Mouse (Mus musculus) lung, adult 18-20 months (tissue): Measurements from ENCODE around the gene Mfsd4b1.
"Not testable (repeated sequence)": the region's sequence is repeated elsewhere in the genome, so short reads cannot be mapped to it uniquely, and the experiment has no call there.

Source experiments
- DNase-seq, 2 experiments: peaks; one replicate each; pipeline ENCODE4 v3.0.0; 2022; ENCODE audit warnings: mixed read lengths in 2 of 2

The Mfsd4b1 gene

GRCm38 (mm10) chr10:40032897-40033296, 7.8 kb upstream of the Mfsd4b1 start:
- DNase-seq = no peak

GRCm38 (mm10) chr10:40030716-40031115, 5.6 kb upstream of the Mfsd4b1 start:
- DNase-seq = no peak

DNA sequence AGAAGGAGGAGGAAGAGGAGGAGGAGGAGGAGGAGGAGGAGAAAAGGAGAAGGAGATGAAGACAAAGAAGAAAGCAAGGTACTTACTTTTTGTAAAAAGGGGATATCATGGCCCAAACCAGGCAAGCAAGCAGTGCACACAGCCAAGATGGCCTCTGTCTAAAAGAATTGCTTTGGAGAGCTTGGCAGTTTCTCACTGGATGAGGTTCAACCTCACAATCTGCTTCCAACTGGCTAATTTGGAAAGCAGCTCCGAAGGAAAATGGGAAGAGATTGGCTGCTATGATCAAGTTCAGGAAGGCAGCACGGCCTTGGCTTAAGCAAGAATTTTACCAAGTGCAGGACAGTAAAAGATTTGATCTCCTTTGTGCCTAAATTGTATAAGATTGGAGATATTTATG, 4.5 kb upstream of the Mfsd4b1 start:
- DNase-seq = no peak

GRCm38 (mm10) chr10:40028091-40028490, 3.0 kb upstream of the Mfsd4b1 start:
- DNase-seq = no peak

- DNase-seq = no peak
These were observed 1.5 kb upstream of the Mfsd4b1 start for GRCm38 (mm10) chr10:40026546-40026945.

GRCm38 (mm10) chr10:40025560-40025959, 492 bp upstream of the Mfsd4b1 start:
- DNase-seq = no peak

DNA sequence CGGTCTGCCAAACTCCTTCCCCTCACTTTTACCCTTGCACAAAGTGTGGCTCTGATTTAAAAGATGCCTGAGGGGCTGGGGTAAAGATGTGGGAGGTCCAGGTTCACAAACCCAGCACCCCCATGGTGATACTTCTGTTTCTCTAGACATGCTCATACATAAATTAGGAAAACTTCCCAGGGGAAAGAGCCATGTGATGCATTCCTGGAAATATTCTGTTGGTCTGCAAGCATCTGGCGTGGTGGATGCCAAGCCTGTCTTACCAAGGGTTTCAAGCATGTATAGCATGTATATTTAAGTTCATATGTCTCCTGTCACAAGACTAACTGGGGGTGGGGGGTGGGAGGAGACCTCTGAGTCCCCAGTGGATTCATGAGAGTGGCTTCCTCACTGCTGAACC, 4.7 kb downstream of the Mfsd4b1 start:
- no peak for DNase-seq

DNA sequence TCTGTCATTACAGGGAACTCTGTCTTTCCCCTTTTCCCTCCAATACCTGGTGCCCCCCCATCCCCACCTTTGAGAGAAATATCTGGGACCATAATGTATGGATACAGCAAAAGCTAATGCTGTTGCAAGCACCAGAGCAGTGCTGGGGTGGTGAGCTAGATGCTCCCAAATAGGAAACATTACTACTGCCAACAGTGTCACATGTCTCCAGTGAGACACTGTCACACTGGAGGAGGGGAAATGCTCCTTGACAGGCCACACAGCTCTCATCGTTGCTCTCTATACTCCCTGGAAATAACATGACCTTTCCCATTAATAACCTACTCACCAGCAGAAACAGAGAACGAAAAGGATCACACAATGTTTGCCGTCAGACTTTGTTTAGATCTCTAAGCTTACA, 5.6 kb downstream of the Mfsd4b1 start:
- no peak for DNase-seq

DNA sequence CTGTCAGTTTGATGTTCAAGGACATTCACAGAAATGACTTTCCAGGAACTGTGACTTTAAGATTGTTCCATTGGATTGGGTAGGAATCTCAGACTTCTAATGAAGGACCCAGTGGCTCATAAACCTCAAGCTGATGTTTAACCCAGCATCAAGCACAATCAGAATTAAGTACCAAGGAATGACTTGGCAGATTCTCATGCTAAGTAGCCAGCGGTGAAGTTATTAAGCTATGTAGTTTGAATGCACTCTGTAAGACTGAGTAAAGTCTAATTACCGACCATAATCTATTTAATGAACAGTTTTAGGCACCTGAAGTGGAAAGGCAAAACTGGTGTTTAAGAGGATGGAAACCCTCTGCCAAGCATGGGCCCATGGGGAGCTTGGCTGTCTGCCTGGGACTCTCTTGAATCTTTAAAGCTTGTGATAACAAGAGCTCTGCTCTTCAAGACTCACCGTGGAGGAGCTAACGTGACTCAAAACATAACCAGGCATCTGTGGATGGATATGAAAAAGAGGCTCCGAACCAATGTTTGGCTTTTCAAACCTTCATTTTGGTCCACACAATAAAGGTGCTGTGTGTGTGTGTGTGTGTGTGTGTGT, 6.7 kb downstream of the Mfsd4b1 start:
- DNase-seq = peak in 1 of 2 experiments; percentile 9

GRCm38 (mm10) chr10:40009591-40009990, 15.5 kb downstream of the Mfsd4b1 start:
- DNase-seq = no peak

DNA sequence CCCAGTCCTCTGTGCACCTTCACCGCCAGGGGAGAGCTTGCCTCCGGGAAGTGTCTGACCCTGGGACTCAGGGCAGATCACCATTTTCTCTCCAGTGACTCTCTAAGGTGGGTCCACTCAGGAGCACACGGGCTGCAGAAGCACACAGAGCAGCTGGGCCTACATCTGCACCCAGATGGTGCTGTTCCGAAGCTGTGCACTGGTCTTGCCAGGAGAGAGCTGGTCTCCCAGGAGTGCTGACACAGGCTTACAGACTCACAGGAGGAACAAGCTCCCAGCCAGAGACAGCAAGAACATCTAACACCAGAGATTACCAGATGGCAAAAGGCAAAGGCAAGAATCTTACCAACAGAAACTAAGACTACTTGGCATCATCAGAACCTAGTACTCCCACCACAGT, 16.2 kb downstream of the Mfsd4b1 start:
- not testable (repeated sequence) for DNase-seq

- DNase-seq = no peak
These were observed 17.1 kb downstream of the Mfsd4b1 start for GRCm38 (mm10) chr10:40007953-40008352.

DNA sequence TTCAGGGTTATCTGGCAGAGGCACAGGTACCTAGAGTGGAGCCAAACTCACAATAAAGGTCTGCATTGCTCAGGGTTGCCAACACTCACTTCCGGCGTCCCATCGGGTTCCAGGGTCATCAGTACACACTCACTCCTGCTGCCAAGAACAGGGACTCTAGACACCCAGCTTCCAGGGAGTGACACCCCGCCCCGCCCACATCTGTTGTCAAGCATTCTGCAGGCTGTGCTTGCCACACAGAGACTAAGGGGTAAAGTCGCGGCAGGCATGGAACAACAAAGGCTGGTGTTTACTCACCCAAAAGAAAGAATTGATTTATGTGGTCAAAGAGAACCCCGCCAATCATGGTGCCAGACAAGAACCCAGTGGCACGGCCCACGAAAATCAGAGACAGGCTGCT, 18.1 kb downstream of the Mfsd4b1 start:
- DNase-seq = peak in 1 of 2 experiments; percentile 16

DNA sequence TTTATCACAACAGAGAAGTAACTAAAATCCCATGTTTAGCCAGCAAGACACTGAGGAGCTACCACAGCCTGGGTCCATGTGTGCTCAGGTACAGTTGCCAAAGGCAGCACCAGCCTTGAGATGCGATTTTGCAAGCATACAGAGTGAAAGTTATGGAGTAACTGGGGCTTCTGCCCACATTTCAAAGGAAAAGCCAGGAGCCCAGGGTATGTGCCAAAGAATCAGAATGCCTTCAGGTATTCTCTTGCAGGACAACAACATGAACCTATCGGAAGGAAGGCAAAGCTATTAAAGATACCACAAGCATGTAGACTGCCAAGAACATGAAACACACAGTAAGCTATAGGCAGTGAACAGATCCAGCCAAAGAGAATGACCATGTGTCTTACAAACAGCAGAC, 24.3 kb downstream of the Mfsd4b1 start:
- DNase-seq = no peak

- DNase-seq = no peak
These were observed 33.9 kb downstream of the Mfsd4b1 start for GRCm38 (mm10) chr10:39991155-39991554.

DNA sequence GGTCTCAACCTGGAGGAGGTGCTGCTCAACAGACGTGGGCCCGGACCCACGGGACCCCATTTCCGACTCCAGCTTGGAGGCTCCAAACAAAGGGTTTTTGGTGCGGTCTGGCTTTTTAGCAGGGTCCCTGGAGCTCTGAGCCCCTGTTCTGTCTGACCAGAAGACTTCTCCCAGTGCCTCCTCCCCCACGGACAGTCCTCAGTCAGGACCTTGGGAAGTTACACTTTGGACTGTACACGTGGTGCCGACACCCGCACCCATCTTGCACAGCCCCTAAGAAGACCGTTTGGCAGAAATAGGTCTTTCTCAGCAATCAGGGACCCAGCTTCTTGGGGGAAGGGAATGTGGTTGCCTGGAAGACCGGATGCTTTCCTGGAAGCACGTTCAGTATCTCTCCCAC, 38.6 kb downstream of the Mfsd4b1 start, which contains the start of gene Mfsd4b5:
Mfsd4b5 (minus strand) TSS at position 181 of the 400 bp plus-strand sequence.
- DNase-seq = no peak

GRCm38 (mm10) chr10:39982604-39983003, 42.5 kb downstream of the Mfsd4b1 start:
- DNase-seq = peak in 1 of 2 experiments; percentile 29

DNA sequence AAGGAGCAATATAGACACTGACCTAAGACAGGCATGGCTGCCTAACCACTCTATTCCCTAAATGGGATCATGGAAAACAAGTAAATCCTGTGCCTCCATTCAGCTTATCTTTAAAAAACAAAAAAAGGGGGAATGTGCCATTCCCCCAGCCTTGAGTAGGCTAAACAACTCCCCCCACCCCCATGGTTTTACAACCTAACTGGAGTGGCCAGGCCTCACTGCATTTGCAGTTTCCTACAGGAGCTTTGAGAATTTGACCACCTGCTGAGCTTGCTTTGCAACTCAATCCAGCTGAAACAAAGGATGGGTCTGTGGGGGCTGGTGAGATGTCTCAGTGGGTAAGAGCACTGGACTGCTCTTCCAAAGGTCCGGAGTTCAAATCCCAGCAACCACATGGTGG, 46.8 kb downstream of the Mfsd4b1 start:
- DNase-seq = no peak

GRCm38 (mm10) chr10:39977346-39977745, 47.7 kb downstream of the Mfsd4b1 start:
- DNase-seq = no peak

GRCm38 (mm10) chr10:39975771-39976170, 49.3 kb downstream of the Mfsd4b1 start:
- no peak for DNase-seq

- DNase-seq = no peak
These were observed 50.1 kb downstream of the Mfsd4b1 start for GRCm38 (mm10) chr10:39974982-39975381.

DNA sequence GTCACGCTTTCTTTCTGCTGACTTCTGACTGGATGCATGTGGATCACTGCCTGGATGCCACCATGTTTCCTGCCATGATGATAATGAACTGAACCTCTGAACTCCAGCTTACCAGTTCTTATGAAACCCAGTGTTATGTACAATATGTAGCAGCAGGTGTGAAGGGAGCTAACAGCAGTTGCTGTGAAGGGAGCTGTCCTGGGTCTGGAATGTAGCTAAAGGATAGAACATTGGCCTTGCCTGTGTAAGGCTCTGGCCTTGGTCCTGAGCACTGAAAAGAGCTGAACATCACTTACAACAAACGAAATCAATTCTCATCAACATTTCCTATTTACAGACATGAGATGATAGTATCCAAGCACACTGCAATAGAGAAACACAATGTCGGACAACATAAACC, 57.6 kb downstream of the Mfsd4b1 start:
- DNase-seq = no peak

DNA sequence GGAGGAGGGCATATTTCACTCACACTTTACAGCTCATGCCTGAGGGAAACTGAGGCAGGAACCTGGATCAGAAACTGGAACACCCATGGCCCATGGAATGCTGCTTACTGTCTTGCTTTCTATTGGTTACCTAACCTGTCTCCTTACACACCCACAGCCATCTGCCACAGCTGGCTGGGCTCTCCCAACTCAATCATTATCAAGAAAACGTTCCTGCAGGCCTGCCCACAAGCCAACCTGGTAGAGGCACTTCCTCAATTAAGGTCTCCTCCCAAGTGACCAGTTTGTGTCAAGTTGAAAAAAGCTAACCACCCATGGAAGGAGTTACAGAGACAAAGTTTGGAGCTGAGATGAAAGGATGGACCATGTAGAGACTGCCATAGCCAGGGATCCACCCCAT, 63.2 kb downstream of the Mfsd4b1 start:
- DNase-seq = no peak

DNA sequence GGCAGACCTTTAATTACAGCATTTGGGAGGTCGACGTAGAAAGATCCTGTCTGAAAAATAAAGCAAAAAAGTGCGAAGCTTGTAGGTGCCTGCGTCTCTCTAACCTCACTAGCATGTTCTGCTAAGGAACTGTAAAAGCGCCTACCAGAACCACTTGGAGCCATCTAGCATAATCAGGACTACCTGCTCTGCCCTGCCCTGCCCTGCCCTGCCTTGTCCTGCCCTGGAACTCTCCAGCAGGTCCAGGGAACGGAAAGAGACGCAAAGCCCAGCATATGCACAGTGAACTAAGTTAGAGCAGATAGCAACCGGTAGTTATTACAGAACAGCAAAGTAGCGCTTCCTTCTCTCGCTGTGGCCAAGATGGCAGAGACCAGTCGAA, 64.6 kb downstream of the Mfsd4b1 start:
- DNase-seq = no peak

DNA sequence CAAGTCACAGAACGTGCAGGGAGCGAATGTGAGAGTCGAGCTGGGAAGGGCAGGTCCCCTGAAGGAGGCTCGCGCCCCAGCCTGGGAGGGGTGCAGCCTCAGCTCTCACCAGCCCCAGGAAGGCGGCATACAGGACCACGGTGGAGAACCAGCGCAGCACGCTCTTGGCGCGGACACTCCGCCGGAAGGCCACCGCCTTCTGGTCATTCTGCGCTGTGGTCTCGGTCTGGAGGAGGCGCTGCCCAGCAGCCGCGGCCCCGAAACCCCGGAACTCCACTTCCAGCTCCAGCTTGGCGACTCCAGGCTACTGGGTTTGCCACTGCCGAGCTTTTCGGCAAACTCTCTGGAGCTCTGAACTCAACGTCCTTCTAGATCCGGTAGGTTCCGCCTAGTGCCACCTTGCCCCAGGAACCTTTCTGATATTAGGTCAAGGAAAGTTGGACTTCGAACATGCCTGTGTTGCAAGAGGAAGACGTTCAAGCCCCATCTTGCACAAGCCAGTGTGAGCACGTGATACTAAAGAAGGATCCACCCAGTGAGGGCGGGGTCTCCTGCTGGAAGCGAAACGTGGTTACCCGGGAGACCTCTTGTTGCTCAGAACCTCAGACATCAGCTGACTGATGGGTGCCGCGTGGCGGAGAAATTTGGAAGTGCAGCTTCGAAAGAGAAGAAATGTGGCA, 65.2 kb downstream of the Mfsd4b1 start, which contains the start of gene Mfsd4b3:
Mfsd4b3 (minus strand) TSS at position 393 of the 680 bp plus-strand sequence.
- peak; percentile 97 to 98 for DNase-seq
